Mouse (Mus musculus) heart, adult 8-10 months (tissue): ENCODE results near the gene Cldn7. TPM values are rescaled to one million over a fixed set of nuclear protein-coding genes. Genes with fewer than 3 reads are reported as not detected.
"Not testable (repeated sequence)": the region's sequence is repeated elsewhere in the genome, so short reads cannot be mapped to it uniquely, and the experiment has no call there.

Experiments
- DNase-seq: peaks from one replicate; pipeline ENCODE4 v3.0.0; 2022; ENCODE audit warnings: low spot score
- total RNA-seq, 4 experiments: library from RNA; stranded (reverse); gene quantifications; 2 replicates each; pipeline ENCODE4 v1.2.4; 2022

Cldn7 gene
- 1 to 10 TPM in 1 of 4 experiments, not detected in 3; 1.1 TPM for total RNA-seq

GRCm38 (mm10) chr11:69964650-69965270 is at the start of gene Cldn7:
Gene Cldn7 (plus strand): TSS chr11:69964779.
- no peak for DNase-seq

DNA sequence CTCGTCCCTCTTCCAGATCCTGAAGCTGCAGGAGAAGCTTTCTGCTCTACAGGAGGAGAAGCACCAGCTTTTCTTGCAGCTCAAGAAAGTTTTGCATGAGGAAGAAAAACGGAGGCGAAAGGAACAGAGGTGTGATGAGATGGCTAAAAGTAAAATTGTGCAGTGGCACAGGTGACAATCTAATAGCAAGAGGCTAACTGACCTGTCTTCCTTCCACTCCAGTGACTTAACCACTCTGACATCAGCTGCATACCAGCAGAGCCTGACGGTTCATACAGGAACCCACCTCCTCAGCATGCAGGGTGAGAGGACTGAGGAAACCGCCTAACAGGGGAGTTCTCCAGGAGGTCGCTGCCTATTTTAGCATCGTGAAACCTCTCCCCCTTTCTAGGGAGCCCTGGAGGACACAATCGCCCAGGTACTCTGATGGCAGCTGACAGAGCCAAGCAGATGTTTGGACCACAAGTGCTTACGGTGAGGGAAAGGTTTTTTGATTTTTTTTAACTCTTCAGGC is 49.6 kb upstream of the Cldn7 start:
- no peak for DNase-seq

DNA sequence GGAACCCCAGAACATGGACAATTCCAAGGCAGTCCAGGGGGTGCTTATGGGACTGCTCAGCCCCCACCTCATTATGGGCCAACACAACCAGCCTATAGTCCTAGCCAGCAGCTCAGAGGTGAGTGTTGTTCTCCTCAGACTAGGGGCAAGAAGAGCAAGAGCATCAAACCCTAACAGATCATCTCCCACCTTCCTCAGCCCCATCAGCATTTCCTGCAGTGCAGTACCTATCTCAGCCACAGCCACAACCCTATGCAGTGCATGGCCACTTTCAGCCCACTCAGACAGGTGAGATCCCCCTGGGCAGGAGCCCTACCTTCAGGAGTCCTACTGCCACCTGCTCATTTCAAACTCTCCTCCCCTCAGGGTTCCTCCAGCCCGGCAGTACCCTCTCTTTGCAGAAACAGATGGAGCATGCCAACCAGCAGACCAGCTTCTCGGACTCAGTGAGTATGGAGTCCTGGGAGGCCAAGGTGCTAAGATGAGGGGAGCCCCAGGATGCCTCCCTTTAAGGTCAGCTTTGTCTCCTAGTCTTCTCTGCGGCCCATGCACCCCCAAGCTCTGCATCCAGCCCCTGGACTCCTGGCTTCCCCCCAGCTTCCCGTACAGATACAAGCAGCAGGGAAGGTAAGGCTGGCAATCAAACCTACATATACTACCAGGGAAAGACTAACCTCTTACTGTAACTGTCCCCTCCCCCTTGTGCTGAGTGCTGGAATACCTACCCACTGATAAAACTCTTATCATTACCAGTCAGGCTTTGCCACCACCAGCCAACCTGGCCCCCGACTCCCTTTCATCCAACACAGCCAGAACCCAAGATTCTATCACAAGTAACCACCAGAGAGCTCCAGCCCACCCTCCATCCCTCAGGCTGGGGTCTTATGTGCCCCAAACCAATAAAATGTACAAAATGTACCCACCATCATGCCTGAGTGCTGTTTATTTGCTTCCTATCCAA is 48.6 kb upstream of the Cldn7 start:
- no peak for DNase-seq

DNA sequence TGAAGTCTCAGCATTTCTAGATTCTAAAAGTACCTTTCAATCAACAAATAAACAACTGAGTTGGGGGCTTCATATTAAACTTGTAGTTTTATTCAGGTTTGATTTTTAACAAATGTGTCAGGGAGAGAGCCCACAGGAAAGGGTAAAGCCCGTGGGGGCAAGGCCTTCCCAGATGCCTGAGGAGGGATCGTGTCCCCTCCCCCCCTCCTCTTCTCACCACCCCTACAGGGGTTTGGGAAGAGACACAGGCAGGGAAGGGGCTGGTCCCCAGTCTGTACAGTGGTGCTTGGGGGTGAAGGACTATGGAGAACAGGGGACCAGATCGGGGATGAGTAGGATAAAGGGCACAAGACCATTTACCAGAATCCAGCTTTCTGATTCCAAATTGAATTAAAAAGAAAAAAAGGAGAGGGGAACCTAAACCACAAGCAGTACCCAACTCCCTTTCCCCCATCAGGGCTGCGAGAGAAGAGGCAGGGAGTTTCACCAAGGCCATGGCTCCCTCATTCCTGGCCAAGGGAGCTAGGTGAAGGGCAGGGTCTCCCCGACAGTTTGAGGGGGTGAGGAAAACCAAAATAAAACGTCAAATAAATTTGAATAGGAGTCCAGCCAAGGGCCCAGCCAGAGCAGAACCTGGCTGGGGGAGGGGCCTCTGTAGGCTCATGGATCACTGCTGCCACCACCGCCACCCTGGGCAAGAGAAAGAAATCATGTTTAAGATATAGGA is 47.8 kb upstream of the Cldn7 start:
- not testable (repeated sequence) for DNase-seq

GRCm38 (mm10) chr11:69917379-69917948 is 47.1 kb upstream of the Cldn7 start:
- no peak for DNase-seq

DNA sequence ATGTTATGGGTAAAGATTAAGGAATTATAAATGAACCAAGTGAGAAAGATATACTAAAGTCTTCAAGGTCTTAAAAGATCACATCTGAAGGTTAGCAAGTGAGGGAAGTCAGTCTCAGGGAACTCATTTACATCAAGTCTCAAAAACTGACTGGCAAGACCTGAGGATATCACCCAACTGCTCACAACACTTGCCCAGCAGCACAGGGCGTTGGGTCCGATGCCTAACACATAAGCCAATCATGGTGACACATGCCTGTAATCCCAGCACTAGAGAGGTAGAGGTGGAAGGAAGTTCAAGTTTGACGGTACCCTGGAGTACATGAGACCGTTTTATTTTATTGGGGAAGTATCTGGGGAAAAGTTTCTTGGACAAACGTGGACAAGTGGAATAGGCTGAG is 46.5 kb upstream of the Cldn7 start:
- no peak for DNase-seq

DNA sequence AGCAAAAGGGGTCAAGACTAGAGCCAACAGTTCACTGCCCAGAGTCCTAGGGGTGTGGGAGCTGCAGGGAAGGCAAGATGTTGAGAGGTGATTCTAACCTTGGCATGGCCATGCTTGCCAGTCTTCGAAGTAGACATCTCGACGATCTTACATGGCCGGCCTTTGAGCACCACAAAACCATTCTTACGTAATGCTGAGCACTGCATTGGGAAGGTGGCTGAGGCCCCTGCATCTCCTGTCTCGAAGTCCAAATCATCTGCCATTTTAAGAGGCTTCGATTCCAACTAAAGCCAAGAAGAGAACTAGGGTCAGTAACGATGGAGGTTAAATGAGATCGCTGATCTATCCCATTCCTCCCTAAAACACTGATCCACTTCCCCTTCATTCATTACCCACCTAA is 45.5 kb upstream of the Cldn7 start:
- no peak for DNase-seq

- DNase-seq: peak; percentile 85
Observed at GRCm38 (mm10) chr11:69919661-69920265, 44.8 kb upstream of the Cldn7 start.

- no peak for DNase-seq
Observed at GRCm38 (mm10) chr11:69920266-69921031, 44.1 kb upstream of the Cldn7 start.

DNA sequence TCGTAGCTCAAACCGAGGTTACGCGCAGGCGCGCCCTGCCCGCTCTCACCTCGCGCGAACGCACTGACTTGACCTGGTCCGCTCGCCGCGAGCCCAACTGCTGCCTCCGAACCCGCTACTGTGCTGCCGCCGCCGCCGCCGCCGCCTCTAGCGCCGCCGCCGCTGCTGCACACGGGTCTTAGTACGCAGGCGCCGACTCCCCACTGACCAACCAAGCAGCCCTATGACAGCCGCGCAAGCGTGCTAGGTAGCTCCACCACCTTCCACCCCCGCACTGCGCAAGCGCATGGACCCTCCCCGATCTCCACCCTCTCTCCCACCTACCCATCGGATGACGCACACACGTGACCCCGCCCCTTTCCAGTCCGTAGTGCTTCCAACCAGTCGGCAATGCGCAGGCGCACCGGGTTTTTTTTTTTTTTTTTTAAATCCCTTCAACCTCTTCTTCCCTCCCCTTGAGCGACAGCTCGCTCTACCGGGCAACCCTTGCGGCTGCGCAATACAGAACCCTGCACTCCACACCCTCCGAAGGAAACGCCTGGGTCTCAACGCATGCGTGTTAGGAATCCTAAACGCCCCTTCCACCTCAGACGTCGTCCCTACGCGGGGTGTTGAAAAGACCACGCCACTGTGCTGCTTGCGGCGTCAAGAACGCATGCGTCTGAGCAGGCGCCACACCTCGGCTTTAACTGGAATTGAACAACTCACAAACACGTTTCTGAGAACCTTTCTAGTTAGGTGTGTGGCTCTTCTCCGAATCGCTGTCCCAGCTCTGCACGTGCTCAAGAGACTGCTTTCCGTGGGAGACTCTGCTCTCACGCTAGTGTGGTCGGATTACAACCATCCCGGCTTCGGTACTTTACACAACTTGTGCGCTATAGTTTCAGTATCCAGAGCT is 43.2 kb upstream of the Cldn7 start, which contains the start of gene Eif5a:
Gene Eif5a (minus strand): TSS at position 845 of the 898 bp plus-strand sequence.
- DNase-seq: peak; percentile 100

DNA sequence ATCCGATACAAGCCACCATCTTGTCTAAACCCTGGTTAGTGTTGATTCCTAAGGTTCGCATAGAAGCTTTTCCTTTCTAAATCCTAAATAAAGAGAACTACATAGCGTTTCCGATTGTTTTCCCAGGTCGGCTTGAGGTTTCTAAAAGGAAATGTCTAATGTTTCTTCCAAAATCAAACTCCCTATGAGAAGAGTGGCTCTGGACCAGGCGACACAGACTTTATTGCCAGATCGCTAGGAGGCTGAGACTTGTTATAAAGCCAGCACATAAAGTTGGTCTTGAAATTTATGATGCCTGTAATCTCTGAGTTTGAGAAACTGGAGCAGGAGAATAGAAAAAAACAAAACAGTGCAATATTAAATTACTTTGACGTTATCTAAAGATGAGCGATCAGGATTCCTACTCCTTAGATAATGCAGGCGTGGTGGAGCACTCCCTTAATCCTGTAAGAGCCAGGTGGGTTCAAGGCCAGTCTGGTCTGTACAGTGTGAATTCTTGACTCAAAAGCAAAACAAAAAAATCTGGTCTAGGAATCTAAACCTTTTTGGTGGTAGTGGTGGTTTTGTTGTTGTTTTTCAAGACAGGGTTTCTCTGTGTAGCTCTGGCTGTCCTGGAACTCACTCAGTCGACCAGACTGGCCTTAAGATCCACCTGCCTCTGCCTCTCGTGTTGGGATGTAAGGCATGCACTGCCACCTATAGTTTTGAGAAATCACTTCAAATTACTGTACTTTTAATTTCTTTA is 42.4 kb upstream of the Cldn7 start:
- no peak for DNase-seq

DNA sequence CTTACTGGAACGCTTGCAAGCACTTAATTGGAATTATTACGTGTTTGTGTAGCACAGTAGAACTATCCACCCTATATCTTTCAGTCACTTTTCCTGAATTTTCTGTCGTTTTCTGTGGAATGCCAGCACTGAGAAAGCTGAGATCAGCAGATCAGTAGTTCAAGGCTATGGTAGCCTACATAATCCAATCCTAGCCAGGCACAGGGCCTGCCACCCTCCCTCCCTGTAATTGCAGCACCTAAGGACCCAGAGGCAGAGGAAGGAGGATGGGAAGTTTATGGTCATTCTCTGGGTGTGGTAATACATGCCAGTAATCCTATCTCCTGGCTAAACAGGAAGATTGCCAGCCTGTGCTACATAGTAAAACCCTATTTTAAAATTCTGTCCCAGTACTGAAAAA is 41.8 kb upstream of the Cldn7 start:
- no peak for DNase-seq

GRCm38 (mm10) chr11:69927501-69927900 is 37.1 kb upstream of the Cldn7 start:
- no peak for DNase-seq

DNA sequence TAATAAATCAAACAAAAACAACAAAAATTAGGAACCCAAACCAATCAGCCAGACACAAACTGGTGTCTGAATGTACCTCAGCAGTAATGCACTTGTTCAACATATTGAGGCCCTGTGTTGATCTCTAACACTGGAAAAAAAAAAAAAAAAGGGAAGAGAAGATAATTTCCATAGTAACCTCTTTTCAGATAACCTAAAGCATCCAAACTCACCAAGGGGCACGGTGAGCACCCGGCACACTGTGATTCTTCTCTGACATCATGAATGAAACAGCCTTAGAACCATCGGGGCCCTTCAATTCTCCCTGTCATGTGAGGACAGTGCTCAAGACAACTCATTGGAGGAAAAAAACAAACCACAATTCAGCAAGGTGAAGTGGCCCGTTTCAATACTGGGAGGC is 34.9 kb upstream of the Cldn7 start:
- DNase-seq: no peak

DNA sequence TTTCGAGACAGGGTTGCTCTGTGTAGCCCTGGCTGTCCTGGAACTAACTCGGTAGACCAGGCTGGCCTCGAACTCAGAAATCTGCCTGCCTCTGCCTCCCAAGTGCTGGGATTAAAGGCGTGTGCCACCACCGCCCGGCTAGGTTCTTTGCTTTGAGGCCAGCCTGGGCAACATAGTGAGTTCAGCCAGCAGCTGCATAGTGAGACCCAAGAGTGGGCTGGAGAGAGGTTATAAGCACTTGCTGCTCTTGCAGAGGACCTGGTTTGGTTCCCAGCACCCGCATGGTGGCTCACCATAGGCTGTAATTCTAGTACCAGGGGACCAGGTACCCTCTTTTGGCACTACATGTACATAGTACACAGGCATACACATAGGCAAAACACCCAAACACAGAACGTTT is 34.4 kb upstream of the Cldn7 start:
- not testable (repeated sequence) for DNase-seq

DNA sequence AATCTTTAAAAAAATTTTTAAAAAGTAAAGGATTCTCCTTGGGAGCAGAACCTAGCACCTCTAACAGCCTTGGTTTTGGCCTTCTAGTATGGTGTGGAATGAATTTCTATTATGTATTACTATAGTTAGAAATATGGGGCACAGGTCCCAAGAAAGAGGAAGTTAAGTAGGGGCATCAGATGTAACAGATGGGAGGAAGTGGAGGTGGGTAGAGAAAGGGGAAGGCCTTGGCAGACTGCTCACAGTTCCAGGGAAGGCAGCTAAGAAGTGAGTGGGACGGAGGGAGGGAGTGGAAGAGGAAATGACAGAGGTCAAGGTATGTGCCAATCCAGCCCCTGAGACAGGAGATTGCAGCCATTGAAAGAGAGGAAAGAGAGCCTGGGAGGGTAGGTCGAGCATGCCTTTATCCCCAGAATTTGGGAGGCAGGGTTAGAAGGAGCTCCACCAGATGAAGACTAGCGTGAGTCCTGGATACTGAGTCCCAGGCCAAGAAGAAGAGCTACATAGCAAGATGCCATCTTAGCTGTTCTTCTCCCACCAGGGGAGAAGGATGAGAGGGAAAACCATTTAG is 33.5 kb upstream of the Cldn7 start:
- no peak for DNase-seq

- no peak for DNase-seq
Observed at GRCm38 (mm10) chr11:69931769-69932168, 32.8 kb upstream of the Cldn7 start.

DNA sequence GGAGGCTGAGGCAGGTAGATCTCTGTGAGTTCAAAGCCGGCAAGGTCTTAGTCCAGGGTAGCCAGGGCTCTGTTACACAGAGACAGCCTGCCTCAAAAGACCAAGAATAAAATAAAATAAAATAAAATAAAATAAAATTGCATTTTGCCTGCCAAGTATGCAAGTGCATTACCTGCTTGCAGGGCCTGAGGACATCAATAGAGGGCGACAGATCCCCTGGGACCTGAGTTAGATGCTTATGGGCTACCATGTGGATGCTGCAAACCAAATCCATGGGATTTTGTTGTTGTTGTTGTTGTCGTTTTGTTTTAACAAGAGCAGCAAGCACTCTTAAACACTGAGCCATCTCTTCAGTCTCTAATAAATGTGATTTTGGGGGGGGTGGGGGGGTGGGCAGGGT is 32.3 kb upstream of the Cldn7 start:
- no peak for DNase-seq
